Mouse (Mus musculus): ENCODE results near the gene Rbm10. TPM values are rescaled to one million over a fixed set of nuclear protein-coding genes. Genes with fewer than 3 reads are reported as not detected.

Rbm10 gene
- total RNA-seq, 1 experiment from 2014 or later, result 74.7 TPM

DNA sequence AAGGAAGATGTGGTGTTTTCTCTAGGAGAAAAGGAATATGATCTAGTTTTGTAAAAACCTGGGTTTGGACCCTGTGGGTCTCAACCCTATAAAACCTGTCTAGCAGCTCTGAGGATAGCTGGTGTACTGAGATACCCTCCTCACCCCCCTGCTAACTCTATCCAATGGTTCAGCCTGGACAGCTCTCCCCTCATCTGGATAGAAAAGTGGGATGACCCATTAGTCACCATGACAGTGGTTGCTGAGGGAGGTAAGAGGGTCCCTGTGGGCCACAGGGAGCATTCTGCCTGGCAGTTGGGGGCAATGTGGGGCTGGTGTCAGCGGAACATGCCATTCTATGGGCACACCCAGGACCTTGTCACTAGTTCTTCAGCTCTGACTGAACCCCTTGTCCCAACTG, 75.3 kb downstream of the Rbm10 start:
- no peak for ATAC-seq (replicated peaks; ENCODE audit: low read depth, poor library complexity, severe bottlenecking)

- ATAC-seq (replicated peaks; ENCODE audit: low read depth, poor library complexity, severe bottlenecking), result no peak
Measured at GRCm38 (mm10) chrX:20695842-20696241, 78.5 kb downstream of the Rbm10 start.

Other genes starting within 250 kb of the Rbm10 start
- gene Jade3, start 191.8 kb upstream of the Rbm10 start, total RNA-seq (2017), result 15.5 and 18.5 TPM in 2 replicates
- not detected in 2 replicates for gene Rgn, start 67.7 kb upstream of the Rbm10 start, total RNA-seq (2017)
- 67.1 and 103 TPM in 2 replicates for gene Ndufb11, start 116 bp downstream of the Rbm10 start, total RNA-seq (2017)
- 167 and 207 TPM in 2 replicates for gene Uba1, start 40.8 kb downstream of the Rbm10 start, total RNA-seq (2017)
- 22.5 and 29.5 TPM in 2 replicates for gene Cdk16, start 70.5 kb downstream of the Rbm10 start, total RNA-seq (2017)
- 30.0 and 38.5 TPM in 2 replicates for gene Usp11, start 86.4 kb downstream of the Rbm10 start, total RNA-seq (2017)
- 33.2 and 46.5 TPM in 2 replicates for gene Araf, start 180.3 kb downstream of the Rbm10 start, total RNA-seq (2017)